Mouse (Mus musculus): ENCODE results near the gene Tnip2. TPM values are rescaled to one million over a fixed set of nuclear protein-coding genes. Genes with fewer than 3 reads are reported as not detected.

Tnip2 gene
- polyA plus RNA-seq, 1 experiment from 2014 or later: 17.6 TPM

DNA sequence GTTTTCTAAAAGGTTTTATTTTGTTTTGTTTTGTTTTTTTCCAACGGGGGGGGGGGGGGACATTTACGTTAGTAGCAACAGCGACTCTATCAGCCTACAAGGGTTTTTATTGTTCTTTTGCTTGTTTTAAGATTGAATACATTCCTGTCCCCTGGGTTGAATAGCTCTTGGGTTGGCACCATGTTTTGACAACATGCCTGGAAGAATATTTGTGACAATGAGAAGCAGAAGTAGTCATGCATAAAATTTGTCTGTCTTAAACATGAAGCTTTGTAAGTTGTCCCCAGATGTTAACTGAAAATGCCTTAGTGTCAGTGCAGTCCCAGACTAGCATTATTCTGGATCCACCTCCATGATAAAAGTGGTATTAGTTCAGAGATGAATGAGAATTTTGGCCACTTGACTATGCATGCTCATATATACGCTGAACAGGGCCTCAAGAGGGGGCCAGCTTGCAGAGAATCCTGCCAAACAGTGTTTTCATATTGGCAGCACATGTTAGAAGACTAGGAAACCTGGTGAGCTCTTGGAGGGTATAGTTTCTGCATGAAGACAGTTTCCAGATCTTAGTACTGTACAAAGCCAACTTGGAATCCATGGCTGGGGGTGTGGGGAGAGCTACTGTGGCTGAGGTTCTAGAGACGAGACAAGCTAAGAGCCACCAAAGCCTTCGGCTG lies 24.9 kb downstream of the Tnip2 start:
- 77% methylated on average over 6 of the region's 6 CpGs for WGBS
- no peak overlapping the region for H3K27ac ChIP-seq
- ATAC-seq (ENCODE audit: low FRiP score, low read depth): no peak
- no peaks in the 10 kb centered on the region for H3K9me3 ChIP-seq
- H3K4me3 ChIP-seq: no peak overlapping the region
- no peaks in the 10 kb centered on the region for H3K27me3 ChIP-seq
- no peak overlapping the region for H3K4me2 ChIP-seq (replicated peaks)
- no peak overlapping the region for H3K9ac ChIP-seq
- H3K4me1 ChIP-seq: no peaks in the 10 kb centered on the region
- H3K36me3 ChIP-seq: peaks cover 39% of the 10 kb centered on the region

DNA sequence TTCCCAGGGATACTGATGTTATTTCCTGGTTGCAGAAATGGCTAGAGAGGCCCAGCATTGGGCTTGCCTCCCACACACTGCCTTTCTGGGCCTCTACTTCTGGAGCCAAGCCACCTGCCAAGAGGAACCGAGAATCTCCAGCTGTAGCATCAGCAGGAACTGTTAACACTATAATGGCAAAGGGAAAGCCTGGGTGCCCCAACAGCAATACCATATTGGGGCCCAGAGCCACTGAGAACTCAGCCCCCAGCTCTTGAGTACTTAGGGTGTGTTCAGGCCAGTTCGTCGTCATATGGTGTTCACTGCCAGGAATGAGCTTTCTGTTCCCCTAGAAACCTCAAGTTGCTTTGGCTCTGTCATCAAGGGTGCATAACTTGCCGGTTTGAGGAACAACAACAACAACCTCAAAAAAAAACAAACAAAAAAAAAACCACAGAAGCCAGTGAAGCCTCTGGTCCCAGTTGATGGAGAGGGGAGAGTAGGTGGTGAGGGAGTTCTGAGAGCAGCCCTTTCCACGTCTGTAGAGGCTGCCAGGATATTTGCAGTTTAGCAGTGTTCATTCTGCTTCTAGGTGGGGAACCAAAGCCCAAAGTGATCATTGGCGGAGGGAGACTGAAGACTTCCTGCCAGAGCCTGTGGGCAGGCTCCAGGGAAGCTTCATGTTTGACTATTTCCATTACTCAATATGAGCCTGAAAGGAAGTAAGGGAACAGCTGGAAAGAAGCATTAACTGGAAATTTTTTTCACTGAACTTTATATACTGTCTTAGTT lies 26.3 kb downstream of the Tnip2 start:
- Histone ChIP-seq H3K4me1 (no peaks in the 10 kb centered on the region), H3K4me2 (replicated peaks) (no peak overlapping the region), H3K9ac (no peak overlapping the region), H3K4me3 (no peak overlapping the region), H3K27ac (no peak overlapping the region), H3K27me3 (no peaks in the 10 kb centered on the region), H3K36me3 (peaks cover 45% of the 10 kb centered on the region), H3K9me3 (no peaks in the 10 kb centered on the region)
- ATAC-seq (ENCODE audit: low FRiP score, low read depth): no peak
- 78% methylated on average over 6 of the region's 6 CpGs for WGBS

DNA sequence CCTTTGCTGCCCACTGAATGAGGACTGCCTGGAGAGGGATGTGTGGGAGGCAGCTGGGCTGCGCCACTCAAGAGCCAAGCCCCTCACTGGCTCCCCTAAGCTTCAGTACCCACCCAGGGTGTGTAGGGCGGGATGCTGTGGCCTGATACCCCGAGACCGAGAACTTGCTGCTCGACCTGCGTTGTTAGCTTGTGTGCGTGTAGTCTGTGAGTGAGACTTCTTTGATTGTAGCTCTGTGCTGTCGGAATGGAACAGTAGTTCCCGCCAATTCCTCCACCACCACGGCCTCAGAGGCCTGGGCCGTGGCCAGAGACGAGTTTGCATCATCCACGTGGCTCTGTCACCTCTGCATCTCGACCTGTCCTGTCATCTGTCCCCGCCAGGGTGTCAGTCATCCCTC lies 28.1 kb downstream of the Tnip2 start:
- H3K27ac ChIP-seq: no peak overlapping the region
- H3K9me3 ChIP-seq: no peaks in the 10 kb centered on the region
- peaks cover 62% of the 10 kb centered on the region for H3K36me3 ChIP-seq
- H3K4me3 ChIP-seq: no peak overlapping the region
- H3K4me1 ChIP-seq: no peaks in the 10 kb centered on the region
- no peaks in the 10 kb centered on the region for H3K27me3 ChIP-seq
- H3K4me2 ChIP-seq (replicated peaks): no peak overlapping the region
- ATAC-seq (ENCODE audit: low FRiP score, low read depth): no peak
- no peak overlapping the region for H3K9ac ChIP-seq
- 96% methylated on average over 15 of the region's 15 CpGs for WGBS

DNA sequence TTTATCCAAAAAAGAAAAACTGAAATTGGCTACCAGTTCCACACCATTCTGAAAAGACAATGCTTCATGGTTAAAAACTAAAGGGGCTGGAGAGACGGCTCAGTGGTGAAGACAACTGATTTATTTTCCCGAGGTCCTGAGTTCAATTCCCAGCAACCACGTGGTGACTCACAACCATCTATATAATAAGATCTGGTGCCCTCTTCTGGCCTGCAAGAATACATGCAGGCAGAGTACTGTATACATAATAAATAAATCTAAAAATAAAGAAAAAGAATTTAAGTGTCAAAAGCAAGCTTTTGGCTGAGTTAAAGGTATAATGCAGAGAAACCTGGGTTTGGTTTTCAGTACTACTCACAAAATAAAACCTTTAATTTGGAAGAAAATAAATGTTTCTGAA lies 32.9 kb downstream of the Tnip2 start:
- Histone ChIP-seq H3K4me3 (no peak overlapping the region), H3K9me3 (no peaks in the 10 kb centered on the region), H3K27ac (no peak overlapping the region), H3K36me3 (peaks cover 87% of the 10 kb centered on the region), H3K4me1 (no peaks in the 10 kb centered on the region), H3K4me2 (replicated peaks) (no peak overlapping the region), H3K27me3 (no peaks in the 10 kb centered on the region), H3K9ac (no peak overlapping the region)
- no peak for ATAC-seq (ENCODE audit: low FRiP score, low read depth)
- WGBS: 83% methylated on average over 3 of the region's 3 CpGs

DNA sequence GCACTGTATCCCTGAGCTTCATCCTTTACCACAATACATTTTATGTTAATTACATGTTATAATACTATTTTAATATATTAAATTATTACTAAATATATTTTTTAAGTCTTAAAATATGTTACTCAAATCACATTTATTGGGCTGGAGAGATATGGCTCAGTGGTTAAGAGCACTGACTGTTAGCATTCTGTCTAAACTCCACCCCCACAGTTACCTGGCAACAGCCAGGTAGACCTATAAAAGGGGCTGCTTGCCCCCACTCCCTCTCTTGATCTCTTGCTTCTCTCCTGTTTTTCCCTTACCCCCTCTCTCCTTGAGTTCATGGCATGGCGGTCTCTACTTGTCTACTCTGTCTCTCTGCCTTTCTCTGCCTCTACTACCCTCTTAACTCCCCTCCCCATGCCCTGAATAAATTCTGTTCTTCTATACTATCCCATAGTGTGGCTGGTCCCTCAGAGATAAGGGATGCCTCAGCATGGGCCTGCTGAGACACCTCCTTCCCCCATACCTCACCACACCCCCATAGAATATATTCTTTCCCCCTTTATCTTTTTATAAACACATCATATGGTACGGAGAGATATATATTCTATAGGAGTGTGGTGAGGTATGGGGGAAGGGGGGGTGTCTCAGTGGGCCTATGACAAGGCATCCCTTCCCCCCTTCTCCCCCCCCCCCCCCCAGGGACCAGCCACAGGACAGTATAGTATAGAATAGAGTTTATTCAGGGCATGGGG lies 45.6 kb downstream of the Tnip2 start:
- Histone ChIP-seq H3K4me1 (no peaks in the 10 kb centered on the region), H3K27me3 (no peaks in the 10 kb centered on the region), H3K4me2 (replicated peaks) (no peak overlapping the region), H3K4me3 (no peak overlapping the region), H3K9ac (no peak overlapping the region), H3K27ac (no peak overlapping the region), H3K9me3 (no peaks in the 10 kb centered on the region), H3K36me3 (peaks cover 70% of the 10 kb centered on the region)
- ATAC-seq (ENCODE audit: low FRiP score, low read depth): 0 out of 2 replicates have a peak, but pooled peaks have one; percentile 44
- WGBS: 98% methylated on average over 2 of the region's 2 CpGs

DNA sequence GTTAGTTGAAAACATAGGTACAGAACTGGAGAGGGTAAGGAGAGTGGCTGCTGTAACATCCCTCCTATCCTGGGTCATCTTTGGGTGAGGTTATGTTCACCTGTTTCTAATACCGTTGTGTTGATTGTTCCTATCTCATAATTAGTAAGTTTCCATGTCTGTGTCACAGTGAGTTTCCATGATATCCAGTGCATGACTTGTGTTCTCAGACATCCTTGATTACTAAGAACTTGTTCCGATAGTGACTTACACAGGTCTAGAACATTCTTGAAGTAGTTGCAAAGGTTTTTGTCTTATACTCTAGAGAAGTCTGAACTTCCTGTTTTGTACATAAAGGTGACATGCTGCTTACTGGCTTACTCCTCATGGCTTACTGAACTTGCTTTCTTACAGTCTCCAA lies 47.1 kb downstream of the Tnip2 start:
- no peak overlapping the region for H3K4me2 ChIP-seq (replicated peaks)
- no peaks in the 10 kb centered on the region for H3K4me1 ChIP-seq
- H3K27ac ChIP-seq: no peak overlapping the region
- ATAC-seq (ENCODE audit: low FRiP score, low read depth): no peak
- no peak overlapping the region for H3K4me3 ChIP-seq
- WGBS: 93% methylated on average over 2 of the region's 2 CpGs
- H3K9ac ChIP-seq: no peak overlapping the region
- peaks cover 72% of the 10 kb centered on the region for H3K36me3 ChIP-seq
- H3K9me3 ChIP-seq: no peaks in the 10 kb centered on the region
- no peaks in the 10 kb centered on the region for H3K27me3 ChIP-seq

DNA sequence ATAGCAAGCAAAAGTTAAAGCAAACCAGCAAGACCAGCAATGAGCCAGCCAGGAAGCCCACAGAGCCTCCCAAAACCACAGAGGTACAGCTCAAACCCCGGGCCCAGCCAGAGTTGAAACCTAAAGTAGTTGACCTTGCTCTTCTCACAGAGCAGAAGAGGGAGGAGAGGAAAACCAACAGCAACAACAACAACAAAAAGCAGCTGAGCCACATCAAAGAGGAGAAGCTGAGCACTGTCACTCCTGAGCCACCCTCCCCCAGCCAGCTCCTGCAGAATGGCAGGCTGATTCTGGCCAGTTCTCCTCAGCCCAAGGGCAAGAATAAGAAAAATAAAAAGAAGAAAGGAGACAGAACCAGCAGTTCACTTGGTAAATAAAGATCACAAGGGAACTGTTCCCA lies 47.7 kb downstream of the Tnip2 start:
- H3K27me3 ChIP-seq: no peaks in the 10 kb centered on the region
- no peak overlapping the region for H3K4me3 ChIP-seq
- ATAC-seq (ENCODE audit: low FRiP score, low read depth): no peak
- H3K4me2 ChIP-seq (replicated peaks): no peak overlapping the region
- H3K9me3 ChIP-seq: no peaks in the 10 kb centered on the region
- peaks cover 78% of the 10 kb centered on the region for H3K36me3 ChIP-seq
- H3K9ac ChIP-seq: no peak overlapping the region
- 91% methylated on average over 1 of the region's 1 CpGs for WGBS
- H3K27ac ChIP-seq: no peak overlapping the region
- no peaks in the 10 kb centered on the region for H3K4me1 ChIP-seq

DNA sequence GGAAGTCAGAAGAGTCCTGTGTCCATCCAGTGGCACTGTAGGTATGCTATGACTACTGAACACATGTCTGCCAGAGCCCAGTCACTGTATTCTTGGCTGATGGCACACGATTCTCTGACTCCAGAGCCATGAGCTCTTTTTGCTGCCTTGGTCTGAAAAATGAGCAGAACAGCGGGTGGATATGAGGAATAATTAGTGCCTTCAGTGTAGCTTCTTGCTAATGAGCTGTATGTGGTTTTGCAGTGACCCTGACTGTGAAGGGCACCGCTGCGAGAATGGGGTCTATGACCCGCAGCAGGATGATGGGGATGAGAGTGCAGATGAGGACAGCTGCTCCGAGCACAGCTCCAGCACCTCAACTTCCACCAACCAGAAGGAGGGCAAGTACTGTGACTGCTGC lies 52.0 kb downstream of the Tnip2 start:
- H3K27me3 ChIP-seq: no peaks in the 10 kb centered on the region
- no peak overlapping the region for H3K4me2 ChIP-seq (replicated peaks)
- no peak overlapping the region for H3K27ac ChIP-seq
- peaks cover 94% of the 10 kb centered on the region for H3K36me3 ChIP-seq
- no peaks in the 10 kb centered on the region for H3K9me3 ChIP-seq
- H3K4me1 ChIP-seq: no peaks in the 10 kb centered on the region
- no peak overlapping the region for H3K4me3 ChIP-seq
- no peak for ATAC-seq (ENCODE audit: low FRiP score, low read depth)
- WGBS: 92% methylated on average over 6 of the region's 6 CpGs
- H3K9ac ChIP-seq: no peak overlapping the region

DNA sequence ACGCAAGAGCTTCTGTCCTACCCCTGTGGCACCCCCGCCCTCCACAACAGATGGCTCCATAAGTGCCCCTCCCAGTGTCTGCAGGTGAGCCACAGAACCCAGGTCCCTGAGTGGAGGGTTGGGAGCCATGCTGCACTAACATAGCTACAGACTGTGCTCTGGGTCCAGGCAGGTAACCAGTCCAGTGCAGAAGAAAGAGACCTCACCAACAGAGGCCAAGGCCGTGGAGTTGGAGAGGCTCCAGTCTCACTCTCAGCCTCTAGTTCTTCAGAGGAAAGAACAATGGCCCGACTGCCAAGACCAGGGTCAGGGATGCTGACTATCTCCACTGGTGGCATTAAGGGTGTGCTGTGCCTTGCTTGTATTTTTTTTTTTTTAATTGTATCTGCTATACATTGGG lies 52.5 kb downstream of the Tnip2 start:
- peaks cover 93% of the 10 kb centered on the region for H3K36me3 ChIP-seq
- no peaks in the 10 kb centered on the region for H3K27me3 ChIP-seq
- 91% methylated on average over 4 of the region's 4 CpGs for WGBS
- H3K4me3 ChIP-seq: no peak overlapping the region
- no peak overlapping the region for H3K4me2 ChIP-seq (replicated peaks)
- no peak overlapping the region for H3K9ac ChIP-seq
- H3K27ac ChIP-seq: no peak overlapping the region
- no peaks in the 10 kb centered on the region for H3K4me1 ChIP-seq
- H3K9me3 ChIP-seq: no peaks in the 10 kb centered on the region
- no peak for ATAC-seq (ENCODE audit: low FRiP score, low read depth)

DNA sequence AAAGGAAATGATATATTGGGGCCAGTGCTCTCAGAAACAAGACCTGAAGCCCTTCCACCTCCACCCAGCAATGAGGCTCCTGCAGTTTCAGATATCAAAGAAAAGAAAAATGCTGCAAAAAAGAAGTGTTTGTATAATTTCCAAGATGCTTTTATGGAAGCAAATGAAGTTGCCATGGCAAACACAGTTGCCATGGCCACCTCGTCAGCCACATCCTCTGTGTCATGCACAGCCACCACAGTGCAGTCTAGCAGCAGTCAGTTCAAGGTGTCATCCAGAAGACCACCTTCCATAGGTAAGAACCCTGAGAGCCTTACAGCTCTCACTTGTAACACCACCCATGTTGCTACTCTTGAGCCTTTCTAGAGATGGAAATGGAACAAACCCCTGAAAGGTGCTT lies 54.8 kb downstream of the Tnip2 start:
- H3K27ac ChIP-seq: no peak overlapping the region
- H3K4me3 ChIP-seq: no peak overlapping the region
- H3K9me3 ChIP-seq: no peaks in the 10 kb centered on the region
- WGBS: 84% methylated on average over 1 of the region's 1 CpGs
- no peak overlapping the region for H3K9ac ChIP-seq
- H3K4me2 ChIP-seq (replicated peaks): no peak overlapping the region
- no peak for ATAC-seq (ENCODE audit: low FRiP score, low read depth)
- H3K27me3 ChIP-seq: no peaks in the 10 kb centered on the region
- H3K36me3 ChIP-seq: peaks cover 91% of the 10 kb centered on the region
- H3K4me1 ChIP-seq: no peaks in the 10 kb centered on the region

DNA sequence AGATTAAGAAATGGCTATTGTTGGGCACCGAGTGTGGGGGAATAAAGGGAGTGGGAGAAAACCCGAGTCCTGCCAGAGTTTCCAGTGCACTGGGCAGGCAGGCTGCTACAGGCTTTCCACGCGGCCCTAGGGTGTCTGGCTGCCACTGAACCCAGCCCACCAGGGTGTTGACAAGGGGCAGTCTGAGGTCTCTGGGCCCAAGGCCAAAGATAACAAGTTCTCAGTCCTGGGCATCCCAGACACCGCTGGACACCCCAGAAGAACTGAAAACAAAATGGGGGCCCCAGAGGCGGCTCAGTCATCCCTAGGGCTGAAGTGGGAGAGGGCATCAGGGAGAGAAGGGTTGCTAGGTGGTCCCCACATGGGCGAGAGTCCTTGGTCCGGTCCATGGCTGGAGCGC lies 67.6 kb downstream of the Tnip2 start:
- no peak for ATAC-seq (ENCODE audit: low FRiP score, low read depth)
- no peak overlapping the region for H3K9ac ChIP-seq
- H3K27ac ChIP-seq: no peak overlapping the region
- H3K36me3 ChIP-seq: peaks cover 74% of the 10 kb centered on the region
- H3K4me2 ChIP-seq (replicated peaks): no peak overlapping the region
- H3K4me3 ChIP-seq: no peak overlapping the region
- no peaks in the 10 kb centered on the region for H3K9me3 ChIP-seq
- 88% methylated on average over 9 of the region's 9 CpGs for WGBS
- H3K4me1 ChIP-seq: no peaks in the 10 kb centered on the region
- H3K27me3 ChIP-seq: no peaks in the 10 kb centered on the region
